Mouse (Mus musculus) hindbrain, embryonic 11.5 days (tissue): ENCODE data around the gene Npdc1. TPM values are rescaled to one million over a fixed set of nuclear protein-coding genes. Genes with fewer than 3 reads are reported as not detected.
A peak's percentile ranks its signal among the peaks of the same experiment; 100 is the strongest.

Experiments
- ATAC-seq: fragments of 200-750 bp; cut with Nextera tagmentation; 2 replicates; pipeline ENCODE4 v1.8.0; 2017; ENCODE audit warnings: mild to moderate bottlenecking, moderate TSS enrichment, moderate library complexity; ENCODE audit not compliant: low FRiP score
- DNase-seq: peaks from one replicate; pipeline ENCODE4 v3.0.0-alpha.2; 2015; ENCODE audit warnings: low spot score
- H3K27ac ChIP-seq: fragments of 300-500 bp; sonication (generic); 2 replicates; pipeline ENCODE4 v1.5.1; 2014; ENCODE audit warnings: mild to moderate bottlenecking, low read depth, low read length
- H3K27me3 ChIP-seq: fragments of 300-500 bp; sonication (generic); 2 replicates; pipeline ENCODE4 v1.6.1; 2014; ENCODE audit warnings: mild to moderate bottlenecking, low read length, moderate library complexity, mixed read lengths; ENCODE audit not compliant: control insufficient read depth, insufficient read depth
- H3K36me3 ChIP-seq: fragments of 300-500 bp; sonication (generic); 2 replicates; pipeline ENCODE4 v1.6.1; 2014; ENCODE audit warnings: mild to moderate bottlenecking, low read length, moderate library complexity, mixed read lengths; ENCODE audit not compliant: control insufficient read depth, insufficient read depth
- H3K4me1 ChIP-seq: fragments of 300-500 bp; sonication (generic); replicated peaks from 2 replicates; pipeline ENCODE4 v1.6.1; 2014; ENCODE audit warnings: low read length, mixed read lengths; ENCODE audit not compliant: control insufficient read depth, insufficient read depth
- H3K4me2 ChIP-seq: fragments of 300-500 bp; sonication (generic); replicated peaks from 2 replicates; pipeline ENCODE4 v1.6.1; 2014; ENCODE audit warnings: mild to moderate bottlenecking, low read depth, low read length
- H3K4me3 ChIP-seq: fragments of 300-500 bp; sonication (generic); 2 replicates; pipeline ENCODE4 v1.5.1; 2014; ENCODE audit warnings: low read depth, low read length
- H3K9ac ChIP-seq: fragments of 300-500 bp; sonication (generic); 2 replicates; pipeline ENCODE4 v1.6.1; 2014; ENCODE audit warnings: low read depth, low read length
- H3K9me3 ChIP-seq: fragments of 300-500 bp; sonication (generic); 2 replicates; pipeline ENCODE4 v1.6.1; 2016; ENCODE audit warnings: low read length; ENCODE audit not compliant: control insufficient read depth
- WGBS: fragments of 180-500 bp; shearing (Covaris S2); extraction: QIAGEN DNeasy Blood & Tissue Kit; methylation state at CpG from one replicate; pipeline ENCODE4 v1.1.7; 2014; 5-methylcytosine and 5-hydroxymethylcytosine counted together
- polyA plus RNA-seq: library from polyadenylated mRNA; unstranded; fragments of >200 nt; fragmentation: Nextera tagmentation; extraction: Ambion mirVana; gene quantifications from 2 replicates; pipeline ENCODE4 v1.2.1, GENCODE M21; 2014

Npdc1 gene
- 123 and 151 TPM in 2 replicates for polyA plus RNA-seq

DNA sequence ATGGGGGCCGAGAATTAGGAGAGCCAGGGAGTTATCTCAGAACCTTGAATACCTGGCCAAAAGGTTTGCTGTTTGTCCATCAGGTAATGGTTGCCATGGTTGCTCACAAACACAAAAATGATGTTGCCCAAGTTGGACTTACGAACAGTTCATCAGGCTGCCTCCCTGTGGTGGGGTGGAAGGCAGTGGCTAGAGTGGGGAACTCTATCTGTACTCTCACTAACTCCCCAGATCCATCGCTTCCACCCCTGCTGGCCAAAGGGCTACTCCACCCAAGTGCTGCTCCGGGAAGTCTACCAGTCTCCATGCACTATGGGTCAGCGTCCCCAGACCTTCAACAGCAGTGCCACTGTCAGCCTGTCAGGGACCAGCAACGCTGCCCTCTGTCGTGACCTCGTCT, at the start of gene Npdc1:
Gene Npdc1 (plus strand): TSS at position 301 of the 400 bp plus-strand sequence.
- no peak for ATAC-seq
- 62% methylated on average over 8 of the region's 8 CpGs for WGBS
- H3K9ac ChIP-seq, result no peak within 1 kb of the TSS

DNA sequence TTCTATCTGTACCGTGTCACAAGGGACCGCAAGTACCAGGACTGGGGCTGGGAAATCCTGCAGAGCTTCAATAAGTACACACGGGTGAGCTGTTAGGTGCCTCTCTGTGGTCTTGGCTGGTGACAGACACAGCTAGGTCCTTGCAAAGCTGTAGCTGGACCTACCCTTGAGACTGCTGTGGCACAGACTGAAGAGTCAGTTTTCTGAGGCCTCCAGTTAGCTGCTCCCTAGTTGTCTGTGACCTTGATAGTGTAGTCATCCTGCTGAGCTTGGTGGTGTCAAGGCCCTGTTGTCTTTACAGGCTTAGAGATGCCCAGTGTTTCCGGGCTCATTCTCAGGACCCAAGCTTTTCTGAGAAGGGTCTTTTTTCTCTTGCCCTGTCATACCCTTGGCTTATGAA, 49.7 kb upstream of the Npdc1 start:
- Histone ChIP-seq H3K4me3 (no peak overlapping the region), H3K9me3 (no peaks in the 10 kb centered on the region), H3K36me3 (peaks cover 22% of the 10 kb centered on the region), H3K4me1 (no peaks in the 10 kb centered on the region), H3K4me2 (no peak overlapping the region), H3K27ac (no peak overlapping the region), H3K27me3 (no peaks in the 10 kb centered on the region), H3K9ac (no peak overlapping the region)
- WGBS, result 95% methylated on average over 4 of the region's 4 CpGs
- DNase-seq (no peak), ATAC-seq (no peak)

More for the DNA sequence above, at the start of gene Npdc1:
- Histone ChIP-seq H3K4me2 (no peak within 1 kb of the TSS), H3K27ac (no peak within 1 kb of the TSS), H3K27me3 (peaks cover 63% of the 10 kb centered on the region), H3K36me3 (no peaks in the 10 kb centered on the region), H3K4me1 (peaks cover 5% of the 10 kb centered on the region; the same call in 1 of the 2 replicates), H3K9me3 (no peaks in the 10 kb centered on the region), H3K4me3 (no peak within 1 kb of the TSS)
- DNase-seq, result no peak

- Histone ChIP-seq H3K36me3 (peaks cover 22% of the 10 kb centered on the region), H3K4me3 (no peak overlapping the region), H3K4me2 (no peak overlapping the region), H3K27ac (no peak overlapping the region), H3K9me3 (no peaks in the 10 kb centered on the region), H3K27me3 (no peaks in the 10 kb centered on the region), H3K9ac (no peak overlapping the region), H3K4me1 (peaks cover 7% of the 10 kb centered on the region)
- ATAC-seq, result no peak
- DNase-seq, result no peak
- WGBS, result 94% methylated on average over 3 of the region's 3 CpGs
These were observed 48.5 kb upstream of the Npdc1 start for GRCm38 (mm10) chr2:25350701-25351100.

DNA sequence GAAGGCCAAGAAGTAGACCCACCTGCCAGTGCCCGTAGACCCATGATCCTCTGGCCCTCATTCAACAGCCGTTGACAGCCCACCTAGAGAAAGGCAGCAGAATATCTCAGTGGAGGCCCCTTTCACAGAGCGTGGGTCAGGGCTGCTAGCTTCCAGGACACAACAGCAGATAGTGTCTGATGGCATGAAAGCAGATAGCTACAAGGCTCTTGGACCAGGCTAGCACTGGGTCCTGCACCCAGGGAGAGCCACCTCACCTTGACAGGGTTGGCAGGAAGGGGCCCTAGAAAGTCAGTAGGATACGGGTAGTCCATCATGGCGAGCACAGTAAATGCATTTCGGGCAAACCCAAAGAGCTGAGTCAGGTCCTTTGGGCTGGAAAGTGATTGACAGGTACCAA, 44.9 kb upstream of the Npdc1 start:
- Histone ChIP-seq H3K9ac (no peak overlapping the region; the same call in 1 of the 2 replicates), H3K4me3 (no peak overlapping the region), H3K27ac (no peak overlapping the region), H3K9me3 (no peaks in the 10 kb centered on the region), H3K4me1 (peaks cover 7% of the 10 kb centered on the region), H3K36me3 (peaks cover 14% of the 10 kb centered on the region), H3K27me3 (no peaks in the 10 kb centered on the region), H3K4me2 (no peak overlapping the region)
- DNase-seq (no peak), ATAC-seq (no peak)
- WGBS, result 90% methylated on average over 6 of the region's 6 CpGs

GRCm38 (mm10) chr2:25355419-25356066, 43.6 kb upstream of the Npdc1 start:
- Histone ChIP-seq H3K9me3 (no peaks in the 10 kb centered on the region), H3K4me1 (peaks cover 7% of the 10 kb centered on the region), H3K9ac (peak overlapping the region; percentile 60), H3K4me3 (peak overlapping the region; percentile 50), H3K27ac (no peak overlapping the region), H3K36me3 (peaks cover 6% of the 10 kb centered on the region; the same call in 1 of the 2 replicates), H3K27me3 (no peaks in the 10 kb centered on the region), H3K4me2 (peak overlapping the region; percentile 84)
- WGBS, result 37% methylated on average over 18 of the region's 18 CpGs
- ATAC-seq (0 out of 2 replicates have a peak, but pooled peaks have one; percentile 1), DNase-seq (no peak)

- H3K4me2 ChIP-seq, result peak within 1 kb of the TSS; percentile 84
- H3K4me1 ChIP-seq, result peaks cover 7% of the 10 kb centered on the region
- no peaks in the 10 kb centered on the region for H3K27me3 ChIP-seq
- H3K9ac ChIP-seq, result peak within 1 kb of the TSS; percentile 70
- ATAC-seq (peak; percentile 90), DNase-seq (peak; percentile 92)
- peak within 1 kb of the TSS; percentile 50 for H3K4me3 ChIP-seq
- H3K9me3 ChIP-seq, result no peaks in the 10 kb centered on the region
- H3K36me3 ChIP-seq, result peaks cover 6% of the 10 kb centered on the region; the same call in 1 of the 2 replicates
- no peak within 1 kb of the TSS for H3K27ac ChIP-seq
- 8% methylated on average over 13 of the region's 13 CpGs for WGBS
These were observed 42.7 kb upstream of the Npdc1 start, which contains the start of gene Dpp7 for GRCm38 (mm10) chr2:25356208-25357079. Gene Dpp7 (minus strand): TSS chr2:25356359.

DNA sequence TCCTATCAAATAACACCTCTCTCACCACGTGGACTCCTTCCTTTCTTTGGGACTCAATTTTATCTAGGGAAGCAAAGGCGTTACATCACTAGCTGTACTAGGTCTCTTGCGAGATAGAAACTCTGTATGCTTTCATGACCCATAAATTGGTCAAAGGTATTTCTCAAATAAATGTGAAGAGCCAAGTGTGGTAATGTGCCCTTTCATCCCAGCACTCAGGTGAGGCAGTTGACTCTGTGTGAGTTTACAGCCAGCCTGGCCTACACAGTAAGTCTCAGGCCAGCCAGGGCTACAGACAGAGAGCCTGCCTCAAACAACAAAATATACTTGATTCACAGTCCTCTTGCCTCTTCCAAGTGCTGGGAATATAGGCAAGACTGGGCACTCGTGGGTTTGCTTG, 39.3 kb upstream of the Npdc1 start:
- Histone ChIP-seq H3K4me2 (no peak overlapping the region), H3K4me1 (peaks cover 9% of the 10 kb centered on the region), H3K36me3 (no peaks in the 10 kb centered on the region), H3K27me3 (peaks cover 16% of the 10 kb centered on the region), H3K9ac (no peak overlapping the region), H3K27ac (no peak overlapping the region), H3K9me3 (no peaks in the 10 kb centered on the region), H3K4me3 (no peak overlapping the region)
- DNase-seq (no peak), ATAC-seq (no peak)
- 85% methylated on average over 4 of the region's 4 CpGs for WGBS

GRCm38 (mm10) chr2:25363478-25364178, 35.5 kb upstream of the Npdc1 start:
- H3K27me3 ChIP-seq, result peaks cover 21% of the 10 kb centered on the region
- no peaks in the 10 kb centered on the region for H3K9me3 ChIP-seq
- H3K9ac ChIP-seq, result no peak overlapping the region

More at GRCm38 (mm10) chr2:25363478-25364178, 35.5 kb upstream of the Npdc1 start:
- WGBS, result 65% methylated on average over 13 of the region's 13 CpGs
- Histone ChIP-seq H3K36me3 (no peaks in the 10 kb centered on the region), H3K4me3 (no peak overlapping the region), H3K4me2 (no peak overlapping the region), H3K4me1 (0 out of 2 replicates have a peak, but pooled peaks cover 3% of the 10 kb centered on the region), H3K27ac (no peak overlapping the region)
- ATAC-seq (no peak), DNase-seq (no peak)
